Mouse (Mus musculus) B cell, adult 2 months (primary cell): ENCODE data around the gene Plscr1.

ENCODE experiments used
- DNase-seq, 2 experiments: peaks; one replicate each; pipeline ENCODE4 v3.0.0; 2022

The Plscr1 gene

DNA sequence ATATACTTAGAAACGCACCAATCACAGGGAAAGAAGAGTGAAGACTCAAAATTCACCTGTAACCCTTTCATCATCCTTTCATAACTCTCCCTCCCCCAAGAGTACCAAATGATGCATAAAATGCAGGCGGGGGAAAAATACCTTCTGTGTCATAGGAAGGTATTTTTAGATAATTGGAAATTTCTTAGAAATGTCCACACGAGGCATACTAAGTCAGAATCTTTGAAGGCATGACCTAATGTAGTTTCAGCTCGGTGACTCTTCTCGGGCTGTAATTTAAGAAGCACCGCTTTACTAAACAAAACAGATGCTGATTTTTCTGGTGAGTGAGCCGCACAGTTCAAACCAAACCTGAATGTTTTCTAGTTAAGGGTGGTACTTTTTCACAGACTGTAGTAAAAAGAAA, at the start of gene Plscr1:
TSS of gene Plscr1 (plus strand) at position 304 of the 406 bp plus-strand sequence.
- no peak for DNase-seq

- no peak for DNase-seq
Measured at GRCm38 (mm10) chr9:92204397-92204796, 45.2 kb upstream of the Plscr1 start.

DNA sequence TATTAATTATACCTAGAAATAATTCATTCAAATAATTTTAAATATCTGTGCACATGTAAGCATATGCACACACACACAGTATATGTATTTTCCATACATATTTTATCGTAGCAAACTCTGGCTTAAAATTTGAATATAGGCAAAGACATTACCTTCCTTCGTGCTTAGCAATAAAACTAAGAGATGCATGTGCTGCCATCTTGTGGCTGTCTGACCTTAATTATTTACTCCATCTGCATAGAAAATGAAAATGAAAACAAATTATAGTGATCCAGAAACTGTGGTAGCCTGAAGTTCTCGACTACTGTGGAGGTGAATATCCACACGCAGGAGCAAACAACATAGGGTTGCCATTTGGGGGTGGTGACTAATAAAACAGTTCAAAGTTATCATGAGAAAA, 42.2 kb upstream of the Plscr1 start:
- DNase-seq: peak; percentile 53 to 55

DNA sequence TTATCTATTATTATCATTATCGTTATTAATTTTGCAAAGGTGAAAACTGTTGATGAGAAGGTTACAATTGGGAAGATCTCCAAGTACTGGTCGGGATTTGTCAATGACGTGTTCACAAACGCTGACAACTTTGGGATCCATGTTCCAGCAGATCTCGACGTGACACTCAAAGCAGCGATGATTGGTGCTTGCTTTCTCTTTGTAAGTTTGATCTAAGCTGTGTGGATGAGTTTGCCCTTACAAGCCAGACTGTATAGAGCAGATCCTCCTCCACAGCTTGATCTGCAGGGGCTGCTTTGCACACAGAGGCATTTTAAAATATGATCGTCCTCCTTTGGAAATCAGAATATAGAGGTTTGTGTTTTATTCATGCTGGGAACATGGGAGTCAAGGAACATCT, 41.8 kb upstream of the Plscr1 start:
- DNase-seq: no peak

DNA sequence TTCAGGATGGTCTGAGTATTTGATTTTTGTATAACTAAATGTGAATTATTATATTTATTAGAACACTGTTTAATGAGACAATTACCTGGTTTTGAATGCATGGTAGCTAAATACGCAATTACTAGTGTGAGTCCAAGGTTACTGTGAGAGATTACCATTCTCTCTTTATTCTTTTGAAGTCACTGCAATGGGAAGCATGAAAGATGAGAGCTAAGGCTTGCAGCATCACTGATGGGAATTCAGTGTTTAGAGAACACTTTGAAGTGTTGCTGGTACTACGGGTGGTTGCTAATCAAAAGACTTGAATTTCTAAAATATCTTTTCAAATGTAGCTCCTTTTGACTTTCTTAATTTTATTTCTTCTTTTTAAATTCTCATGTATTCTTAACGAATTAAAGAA, 39.7 kb upstream of the Plscr1 start:
- no peak for DNase-seq

GRCm38 (mm10) chr9:92210386-92210967, 39.1 kb upstream of the Plscr1 start:
- no peak for DNase-seq

GRCm38 (mm10) chr9:92211048-92211447, 38.5 kb upstream of the Plscr1 start:
- no peak for DNase-seq

- no peak for DNase-seq
Measured at GRCm38 (mm10) chr9:92217484-92217883, 32.1 kb upstream of the Plscr1 start.

DNA sequence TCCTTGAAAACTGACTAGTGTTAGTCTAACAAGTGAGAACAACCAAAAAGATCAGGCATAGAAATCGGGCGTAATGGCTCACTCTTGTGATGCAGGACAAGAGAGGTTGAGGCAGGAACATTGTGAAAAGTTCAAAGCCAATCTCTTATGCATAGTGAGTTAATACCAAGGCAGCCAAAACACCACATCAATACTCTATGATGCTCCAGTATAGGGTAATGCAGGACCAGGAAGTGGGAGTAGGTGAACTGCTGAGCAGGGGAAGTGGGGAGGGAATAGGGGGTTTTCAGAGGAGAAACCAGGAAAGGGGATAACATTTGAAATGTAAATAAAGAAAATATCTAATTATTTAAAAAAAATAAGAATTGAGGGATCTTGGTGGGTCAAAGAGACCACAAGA, 31.7 kb upstream of the Plscr1 start:
- DNase-seq: no peak

DNA sequence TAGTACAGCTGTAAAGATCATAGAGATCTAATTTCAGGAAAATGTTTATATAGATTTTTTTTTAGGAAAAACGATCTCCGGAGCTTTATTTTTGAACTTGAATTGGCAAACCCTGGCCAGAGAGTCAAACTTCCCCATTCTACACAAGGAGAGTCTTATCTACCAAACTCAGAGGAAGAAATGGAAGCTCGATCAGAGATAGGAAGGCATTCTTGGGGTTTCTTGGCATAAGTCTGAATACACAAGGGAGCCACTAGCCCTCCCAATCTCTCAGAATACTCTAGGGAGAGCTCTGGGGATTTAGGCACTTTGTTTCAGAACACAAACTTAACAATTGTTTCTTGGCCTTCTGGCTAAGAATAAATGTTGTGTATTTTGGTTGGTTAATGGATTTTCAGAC, 29.4 kb upstream of the Plscr1 start:
- no peak for DNase-seq

DNA sequence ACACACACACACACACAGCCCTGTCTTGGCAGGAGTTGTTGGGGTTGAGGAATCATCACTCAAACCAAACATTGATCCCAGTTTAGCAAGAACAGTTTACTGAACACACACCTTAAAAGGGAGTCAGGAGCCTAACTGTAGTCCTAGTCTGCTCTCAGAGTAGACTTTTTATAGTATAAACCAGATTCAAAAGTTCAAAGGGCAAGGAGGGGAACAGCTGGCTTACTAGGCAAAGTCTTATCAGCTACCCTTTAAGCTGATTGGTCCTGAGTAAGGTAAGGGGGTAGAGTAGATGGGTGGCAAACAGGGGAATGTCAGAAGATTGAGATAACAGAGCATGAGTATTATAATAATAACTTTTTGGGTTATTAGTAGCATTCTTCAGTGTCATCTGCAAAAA, 28.1 kb upstream of the Plscr1 start:
- DNase-seq: no peak

GRCm38 (mm10) chr9:92224598-92225231, 24.8 kb upstream of the Plscr1 start:
- no peak for DNase-seq

DNA sequence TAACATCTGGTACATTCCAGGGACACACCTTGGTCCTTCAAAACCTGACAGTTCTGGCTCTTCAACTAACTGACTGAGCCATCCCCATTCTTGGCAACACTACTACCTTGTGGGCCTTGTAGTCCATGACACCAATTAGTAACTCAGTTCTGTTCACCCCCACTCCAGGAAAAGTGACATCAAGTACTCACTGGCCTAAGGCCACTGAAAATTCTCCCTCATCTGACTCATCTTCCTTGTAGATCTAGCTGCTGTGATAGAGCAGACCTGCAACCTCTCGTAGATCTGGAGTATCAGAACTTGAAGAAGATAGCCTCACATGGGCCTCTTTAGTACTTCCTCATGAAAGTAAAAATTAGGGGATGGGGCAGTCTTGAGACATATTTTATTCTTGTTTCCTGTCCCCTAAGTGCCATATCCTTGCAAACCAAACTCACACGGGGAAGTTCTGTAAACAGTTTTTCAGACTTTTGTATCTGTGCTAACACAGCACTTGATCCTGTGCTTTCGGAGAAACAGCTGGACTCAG, 23.4 kb upstream of the Plscr1 start:
- DNase-seq: peak; percentile 6 to 18

DNA sequence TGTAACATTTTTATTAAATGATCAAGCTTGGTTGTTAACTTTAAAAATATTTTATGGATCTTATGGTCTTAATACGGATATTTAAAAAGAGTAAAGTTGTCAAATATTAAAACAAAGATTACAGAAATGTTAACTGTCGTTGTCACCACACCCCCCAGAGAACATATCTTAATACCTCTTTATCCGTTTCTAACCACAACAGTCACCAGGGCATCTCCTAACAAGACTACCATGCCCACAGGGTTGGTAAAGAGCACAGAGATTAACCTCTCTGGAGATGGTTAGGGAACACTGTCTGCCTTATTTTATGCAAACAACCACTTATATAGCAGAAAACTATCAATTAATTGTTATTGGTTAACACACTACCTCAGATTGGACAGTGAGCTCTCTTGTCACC, 22.8 kb upstream of the Plscr1 start:
- DNase-seq: no peak

DNA sequence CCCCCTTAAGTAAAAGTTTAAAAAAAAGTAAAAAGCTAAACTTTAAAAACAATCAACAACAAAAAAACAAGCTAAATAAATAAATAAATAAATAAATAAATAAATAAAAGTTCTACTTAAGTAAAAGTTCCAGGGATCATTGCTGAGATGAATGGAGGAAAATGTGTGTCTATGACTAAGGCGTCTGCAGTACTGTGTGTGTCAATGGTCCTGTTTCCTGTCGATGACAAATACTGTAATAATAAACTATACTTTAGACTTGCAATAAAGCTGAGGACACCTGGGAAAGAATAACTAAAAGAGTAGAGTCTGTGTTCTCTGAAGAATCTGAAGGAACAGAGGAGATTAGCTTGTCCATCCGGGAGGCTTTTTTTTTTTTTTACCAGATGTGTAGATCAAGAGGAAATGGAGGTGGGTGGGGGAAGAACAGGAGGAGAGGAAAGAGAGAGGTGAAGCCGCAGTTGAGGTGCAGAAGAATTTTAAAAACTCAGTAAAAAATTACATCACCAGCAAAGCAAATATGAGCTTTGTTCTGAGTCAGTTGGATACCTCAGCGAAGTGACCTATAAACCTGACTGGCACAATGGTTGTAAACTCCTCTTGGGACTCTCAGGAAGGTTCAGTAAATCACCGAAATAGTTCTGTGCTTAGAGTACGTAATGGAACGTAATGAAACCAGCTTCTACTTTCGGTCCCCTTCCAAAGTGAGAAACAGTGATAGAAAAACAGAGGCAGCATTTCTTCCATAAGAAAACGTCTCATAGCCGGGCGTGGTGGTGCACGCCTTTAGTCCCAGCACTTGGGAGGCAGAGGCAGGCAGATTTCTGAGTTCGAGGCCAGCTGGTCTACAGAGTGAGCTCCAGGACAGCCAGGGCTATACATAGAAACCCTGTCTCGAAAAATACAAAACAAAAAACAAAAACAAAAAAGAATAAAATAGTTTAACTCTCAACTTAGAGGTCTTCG, 20.4 kb upstream of the Plscr1 start:
- no peak for DNase-seq

- DNase-seq: no peak
Measured at GRCm38 (mm10) chr9:92229833-92230205, 19.7 kb upstream of the Plscr1 start.

- no peak for DNase-seq
Measured at GRCm38 (mm10) chr9:92234901-92235458, 14.6 kb upstream of the Plscr1 start.

DNA sequence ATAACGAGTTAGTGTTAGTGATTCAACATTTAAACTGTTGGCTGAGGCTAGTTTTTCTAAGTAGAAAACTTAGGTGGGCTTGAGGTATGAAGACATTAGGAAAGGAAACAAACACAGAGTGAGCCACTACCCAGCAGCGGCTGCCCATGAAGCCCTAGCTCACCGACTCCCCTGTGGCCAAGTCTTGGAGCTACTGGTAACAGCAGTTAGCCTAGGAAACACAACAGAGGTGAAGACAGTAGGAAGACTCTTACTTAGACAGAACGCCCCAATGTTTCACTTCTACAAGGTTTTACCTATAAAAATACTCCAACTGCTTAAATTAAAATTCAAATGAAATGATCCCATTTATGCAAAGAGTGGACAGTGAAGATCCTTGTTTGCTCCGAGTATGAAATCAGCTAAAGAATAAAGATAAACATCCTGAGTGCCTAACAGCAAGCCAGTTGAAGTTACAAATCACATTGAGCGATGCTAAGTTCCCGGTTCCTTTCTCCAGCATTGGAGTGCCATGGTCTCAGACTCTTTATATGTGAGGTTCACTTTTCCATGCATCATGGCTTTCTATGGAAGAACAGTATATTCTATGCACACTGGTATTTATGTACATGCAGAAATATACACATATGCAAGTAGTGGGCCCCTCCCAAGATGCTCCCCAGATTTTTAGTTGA, 640 bp upstream of the Plscr1 start:
- no peak for DNase-seq

- peak; percentile 54 to 59 for DNase-seq
Measured at GRCm38 (mm10) chr9:92249987-92250772, 630 bp downstream of the Plscr1 start.

- no peak for DNase-seq
Measured at GRCm38 (mm10) chr9:92252718-92253117, 3.2 kb downstream of the Plscr1 start.

- DNase-seq: no peak
Measured at GRCm38 (mm10) chr9:92253585-92254321, 4.2 kb downstream of the Plscr1 start.
